Mouse (Mus musculus) neural tube, embryonic 14.5 days (tissue): ENCODE data around the gene Gtf2f1. TPM values are rescaled to one million over a fixed set of nuclear protein-coding genes. Genes with fewer than 3 reads are reported as not detected.

Experiments used
- ATAC-seq: fragments of 200-750 bp; cut with Nextera tagmentation; 2 replicates; pipeline ENCODE4 v1.8.0; 2017; ENCODE audit warnings: low read depth, mild to moderate bottlenecking, moderate TSS enrichment, moderate library complexity
- H3K27ac ChIP-seq: fragments of 300-500 bp; sonication (generic); 2 replicates; pipeline ENCODE4 v1.5.1; 2014; ENCODE audit warnings: low read depth, mild to moderate bottlenecking, control low read depth, low read length, moderate library complexity, mixed read lengths
- H3K27me3 ChIP-seq: fragments of 300-500 bp; sonication (generic); 2 replicates; pipeline ENCODE4 v1.6.1; 2014; ENCODE audit warnings: low read length; ENCODE audit not compliant: control insufficient read depth, insufficient read depth
- H3K36me3 ChIP-seq: fragments of 300-500 bp; sonication (generic); 2 replicates; pipeline ENCODE4 v1.6.1; 2014; ENCODE audit warnings: low read length, mixed read lengths; ENCODE audit not compliant: control insufficient read depth, insufficient read depth
- H3K4me1 ChIP-seq: fragments of 300-500 bp; sonication (generic); 2 replicates; pipeline ENCODE4 v1.6.1; 2014; ENCODE audit warnings: low read length; ENCODE audit not compliant: control insufficient read depth, insufficient read depth
- H3K4me2 ChIP-seq: fragments of 300-500 bp; sonication (generic); 2 replicates; pipeline ENCODE4 v1.6.1; 2014; ENCODE audit warnings: mild to moderate bottlenecking, low read depth, low read length, control low read depth
- H3K4me3 ChIP-seq: fragments of 300-500 bp; sonication (generic); 2 replicates; pipeline ENCODE4 v1.5.1; 2014; ENCODE audit warnings: low read depth, low read length, control low read depth, mixed read lengths
- H3K9ac ChIP-seq: fragments of 300-500 bp; sonication (generic); replicated peaks from 2 replicates; pipeline ENCODE4 v1.6.1; 2014; ENCODE audit warnings: low read depth, mild to moderate bottlenecking, control low read depth, low read length, mixed read lengths
- H3K9me3 ChIP-seq: fragments of 300-500 bp; sonication (generic); 2 replicates; pipeline ENCODE4 v1.6.1; 2016; ENCODE audit warnings: low read length; ENCODE audit not compliant: control insufficient read depth
- WGBS: fragments of 180-500 bp; shearing (Covaris S2); extraction: QIAGEN DNeasy Blood & Tissue Kit; methylation state at CpG from one replicate; pipeline ENCODE4 v1.1.7; 2014; 5-methylcytosine and 5-hydroxymethylcytosine counted together
- polyA plus RNA-seq: library from polyadenylated mRNA; unstranded; fragments of >200 nt; fragmentation: Nextera tagmentation; extraction: Ambion mirVana; gene quantifications from 2 replicates; pipeline ENCODE4 v1.2.1, GENCODE M21; 2014

Gtf2f1 gene
- polyA plus RNA-seq, 1 experiment from 2014 or later = 65.7 TPM

GRCm38 (mm10) chr17:57041554-57041953 is 30.5 kb upstream of the Gtf2f1 start, which contains the start of gene Slc25a41:
TSS of gene Slc25a41 (minus strand) at chr17:57041654.
- WGBS = 74% methylated on average over 8 of the region's 8 CpGs
- H3K4me3 ChIP-seq = no peak within 1 kb of the TSS
- no peaks in the 10 kb centered on the region for H3K4me1 ChIP-seq
- 0 out of 2 replicates have a peak, but pooled peaks cover 6% of the 10 kb centered on the region for H3K36me3 ChIP-seq
- no peak within 1 kb of the TSS for H3K9ac ChIP-seq
- no peak within 1 kb of the TSS for H3K27ac ChIP-seq
- H3K27me3 ChIP-seq = no peaks in the 10 kb centered on the region; the same call in 1 of the 2 replicates
- no peak within 1 kb of the TSS for H3K4me2 ChIP-seq
- no peaks in the 10 kb centered on the region for H3K9me3 ChIP-seq
- ATAC-seq = no peak

DNA sequence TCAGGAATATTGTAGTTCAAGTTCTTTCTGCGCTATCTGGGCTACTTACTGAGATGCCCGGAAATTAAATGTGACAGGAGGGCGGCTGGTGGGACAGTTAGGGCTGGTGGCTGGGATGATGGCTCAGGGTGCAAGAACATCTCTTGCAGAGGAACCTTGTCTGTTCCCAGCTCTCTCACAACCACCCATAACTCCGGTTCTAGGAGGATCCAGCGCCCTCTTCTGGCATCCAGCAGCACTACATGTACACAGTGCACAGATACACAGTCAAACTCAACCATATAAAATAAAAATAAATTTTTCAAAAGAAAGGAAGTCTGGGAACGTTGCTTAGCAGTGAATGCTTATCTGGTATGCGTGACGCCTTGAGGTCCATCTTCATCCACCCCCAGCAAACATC is 27.9 kb upstream of the Gtf2f1 start:
- H3K9ac ChIP-seq = no peak overlapping the region
- H3K36me3 ChIP-seq = no peaks in the 10 kb centered on the region
- no peak for ATAC-seq
- no peaks in the 10 kb centered on the region for H3K4me1 ChIP-seq
- no peak overlapping the region for H3K27ac ChIP-seq
- H3K4me3 ChIP-seq = no peak overlapping the region
- no peaks in the 10 kb centered on the region; the same call in 1 of the 2 replicates for H3K27me3 ChIP-seq
- 37% methylated on average over 8 of the region's 8 CpGs for WGBS
- no peak overlapping the region for H3K4me2 ChIP-seq
- H3K9me3 ChIP-seq = no peaks in the 10 kb centered on the region

GRCm38 (mm10) chr17:57032854-57033253 is 21.8 kb upstream of the Gtf2f1 start:
- no peak overlapping the region for H3K27ac ChIP-seq

GRCm38 (mm10) chr17:57031661-57032420 is 20.8 kb upstream of the Gtf2f1 start:
- ATAC-seq = peak; percentile 98
- Histone ChIP-seq H3K27ac (peak overlapping the region; percentile 71), H3K4me2 (peak overlapping the region; percentile 99), H3K36me3 (peaks cover 9% of the 10 kb centered on the region), H3K9ac (peak overlapping the region; percentile 99), H3K4me3 (peak overlapping the region; percentile 91), H3K9me3 (no peaks in the 10 kb centered on the region), H3K27me3 (no peaks in the 10 kb centered on the region; the same call in 1 of the 2 replicates), H3K4me1 (peaks cover 12% of the 10 kb centered on the region)
- whole genome bisulfite sequencing = under 1% methylated on average over 36 of the region's 38 CpGs

More at GRCm38 (mm10) chr17:57032854-57033253, 21.8 kb upstream of the Gtf2f1 start:
- Histone ChIP-seq H3K9me3 (no peaks in the 10 kb centered on the region), H3K9ac (no peak overlapping the region), H3K36me3 (no peaks in the 10 kb centered on the region; the same call in 1 of the 2 replicates), H3K27me3 (no peaks in the 10 kb centered on the region; the same call in 1 of the 2 replicates), H3K4me3 (no peak overlapping the region), H3K4me1 (peaks cover 12% of the 10 kb centered on the region), H3K4me2 (no peak overlapping the region)
- WGBS = 86% methylated on average over 4 of the region's 4 CpGs
- ATAC-seq = no peak

DNA sequence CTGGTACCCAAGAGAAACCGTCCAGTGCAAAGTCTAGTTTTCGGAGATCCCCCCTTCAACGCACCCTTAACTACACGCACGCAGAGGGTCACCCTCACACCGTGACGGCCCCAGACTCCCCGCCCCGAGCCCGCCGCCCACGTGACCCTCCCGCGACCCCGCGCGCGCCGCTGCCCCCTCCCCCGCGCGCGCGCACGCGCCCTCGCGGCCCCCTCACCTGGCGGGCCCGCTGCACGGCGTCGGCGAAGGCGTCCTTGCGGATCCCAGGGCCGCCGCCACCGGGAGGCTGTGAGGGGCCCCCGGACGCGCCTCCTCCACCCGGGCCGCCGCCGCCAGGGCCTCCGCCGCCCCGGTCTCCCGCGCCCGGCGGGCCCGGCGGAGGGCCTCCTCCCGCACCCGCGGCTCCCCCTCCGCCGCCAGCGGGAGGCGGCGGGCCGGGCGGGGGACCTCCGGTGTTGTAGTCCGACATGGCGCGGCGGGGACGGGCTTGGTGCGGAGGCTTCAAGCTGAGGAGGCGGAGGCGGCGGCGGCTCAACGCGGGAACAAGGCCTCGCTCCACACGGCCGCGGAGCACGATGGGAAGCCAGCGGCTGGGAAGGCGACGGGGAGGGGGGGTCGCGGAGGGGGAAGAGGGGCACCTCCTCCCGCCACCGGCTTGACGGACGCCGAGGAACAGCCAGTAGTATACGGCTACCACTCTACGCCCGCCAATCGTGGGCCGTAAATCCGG is 20.0 kb upstream of the Gtf2f1 start, which contains the start of gene Khsrp:
Gene Khsrp (minus strand): TSS at position 592 of the 730 bp plus-strand sequence.
- no peaks in the 10 kb centered on the region for H3K9me3 ChIP-seq
- peak within 1 kb of the TSS; percentile 91 for H3K4me3 ChIP-seq
- H3K4me2 ChIP-seq = peak within 1 kb of the TSS; percentile 99
- WGBS = under 1% methylated on average over 48 of the region's 99 CpGs
- H3K9ac ChIP-seq = peak within 1 kb of the TSS; percentile 99
- ATAC-seq = no peak
- H3K36me3 ChIP-seq = peaks cover 16% of the 10 kb centered on the region
- no peaks in the 10 kb centered on the region; the same call in 1 of the 2 replicates for H3K27me3 ChIP-seq
- H3K27ac ChIP-seq = peak within 1 kb of the TSS; percentile 94
- H3K4me1 ChIP-seq = peaks cover 12% of the 10 kb centered on the region

GRCm38 (mm10) chr17:57029691-57030090 is 18.6 kb upstream of the Gtf2f1 start:
- H3K27me3 ChIP-seq = no peaks in the 10 kb centered on the region; the same call in 1 of the 2 replicates
- peak overlapping the region; percentile 99 for H3K4me2 ChIP-seq
- ATAC-seq = no peak
- no peak overlapping the region for H3K27ac ChIP-seq
- H3K4me3 ChIP-seq = peak overlapping the region; percentile 91
- H3K36me3 ChIP-seq = peaks cover 30% of the 10 kb centered on the region
- WGBS = 37% methylated on average over 8 of the region's 8 CpGs
- peaks cover 12% of the 10 kb centered on the region for H3K4me1 ChIP-seq
- H3K9ac ChIP-seq = peak overlapping the region; percentile 99
- H3K9me3 ChIP-seq = no peaks in the 10 kb centered on the region

GRCm38 (mm10) chr17:57027471-57027870 is 16.4 kb upstream of the Gtf2f1 start:
- H3K27me3 ChIP-seq = no peaks in the 10 kb centered on the region; the same call in 1 of the 2 replicates
- no peak overlapping the region for H3K27ac ChIP-seq
- WGBS = 92% methylated on average over 4 of the region's 4 CpGs
- H3K36me3 ChIP-seq = peaks cover 51% of the 10 kb centered on the region
- H3K9me3 ChIP-seq = no peaks in the 10 kb centered on the region
- H3K4me2 ChIP-seq = no peak overlapping the region
- no peak overlapping the region for H3K4me3 ChIP-seq
- H3K4me1 ChIP-seq = peaks cover 12% of the 10 kb centered on the region
- ATAC-seq = no peak
- H3K9ac ChIP-seq = no peak overlapping the region

DNA sequence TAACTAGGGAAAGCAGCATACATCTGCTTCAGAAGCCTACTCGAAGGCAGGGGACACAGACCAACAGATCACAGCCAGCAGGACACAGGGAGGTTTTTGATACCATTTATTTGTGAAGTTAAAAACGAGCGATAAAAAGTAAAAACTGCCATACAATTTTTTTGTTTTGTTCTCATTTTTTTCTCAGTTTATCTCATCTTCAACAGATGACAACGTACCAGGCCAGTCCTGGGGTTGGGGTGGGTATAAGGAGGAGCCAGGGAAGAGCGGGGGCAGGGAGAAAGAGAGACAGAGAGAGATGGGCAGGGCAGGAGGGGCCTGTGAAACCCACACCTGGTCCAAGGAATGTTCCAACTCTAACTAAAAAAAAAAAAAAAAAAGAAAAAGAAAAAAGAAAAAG is 9.9 kb upstream of the Gtf2f1 start:
- Histone ChIP-seq H3K27ac (no peak overlapping the region), H3K36me3 (peaks cover 46% of the 10 kb centered on the region), H3K4me2 (no peak overlapping the region), H3K4me3 (no peak overlapping the region), H3K4me1 (no peaks in the 10 kb centered on the region), H3K27me3 (no peaks in the 10 kb centered on the region), H3K9me3 (no peaks in the 10 kb centered on the region), H3K9ac (no peak overlapping the region)
- 96% methylated on average over 5 of the region's 5 CpGs for WGBS
- ATAC-seq = no peak

GRCm38 (mm10) chr17:57019693-57020092 is 8.6 kb upstream of the Gtf2f1 start:
- no peak overlapping the region for H3K9ac ChIP-seq
- 82% methylated on average over 2 of the region's 2 CpGs for WGBS
- H3K27ac ChIP-seq = no peak overlapping the region
- H3K4me3 ChIP-seq = no peak overlapping the region
- peaks cover 33% of the 10 kb centered on the region for H3K36me3 ChIP-seq
- no peaks in the 10 kb centered on the region for H3K9me3 ChIP-seq
- no peak overlapping the region for H3K4me2 ChIP-seq
- H3K4me1 ChIP-seq = no peaks in the 10 kb centered on the region
- H3K27me3 ChIP-seq = no peaks in the 10 kb centered on the region
- ATAC-seq = no peak
